Mouse (Mus musculus) spleen, adult 2 months (tissue): ENCODE measurements at regions not wholly inside any gene's neighbourhood (a gene's known extent, or its start where the extent isn't known, plus 50 kb on each side); places are given as distances from the start of the nearest gene placed in this dataset.

ENCODE experiments used
- CTCF ChIP-seq: fragments of 200-500 bp; IDR thresholded peaks from 2 replicates; pipeline ENCODE4 v1.5.1; 2011; ENCODE audit warnings: mild to moderate bottlenecking, inconsistent platforms; ENCODE audit not compliant: insufficient read depth, insufficient read length, insufficient replicate concordance; ENCODE audit errors: extremely low read depth
- POLR2A ChIP-seq: fragments of 200-500 bp; IDR thresholded peaks from 2 replicates; pipeline ENCODE4 v1.6.1; 2011; ENCODE audit warnings: low read depth, low read length, inconsistent platforms

- TF ChIP-seq CTCF (no peak), POLR2A (no peak)
These were observed 245.7 kb downstream of the Setd4 start for GRCm38 (mm10) chr16:93358166-93358565.
